Mouse (Mus musculus) testis, adult 2 months (tissue): ENCODE data around the gene Tbc1d4. TPM values are rescaled to one million over a fixed set of nuclear protein-coding genes. Genes with fewer than 3 reads are reported as not detected.

Experiments
- H3K27ac ChIP-seq: fragments of 200-500 bp; 2 replicates; pipeline ENCODE4 v1.5.1; 2012; ENCODE audit warnings: low read depth, low read length; ENCODE audit not compliant: control insufficient read depth, insufficient read depth
- H3K27me3 ChIP-seq: fragments of 200-500 bp; 2 replicates; pipeline ENCODE4 v1.6.1; 2012; ENCODE audit warnings: mild to moderate bottlenecking, low read length, moderate library complexity; ENCODE audit not compliant: control insufficient read depth, insufficient read depth
- H3K36me3 ChIP-seq: fragments of 200-500 bp; 2 replicates; pipeline ENCODE4 v1.6.1; 2012; ENCODE audit warnings: mild to moderate bottlenecking, low read length; ENCODE audit not compliant: control insufficient read depth, insufficient read depth
- H3K4me1 ChIP-seq: fragments of 200-500 bp; 2 replicates; pipeline ENCODE4 v1.6.1; 2012; ENCODE audit warnings: low read length; ENCODE audit not compliant: control insufficient read depth, insufficient read depth
- H3K4me3 ChIP-seq: fragments of 200-500 bp; 2 replicates; pipeline ENCODE4 v1.5.1; 2012; ENCODE audit warnings: low read depth, mild to moderate bottlenecking, low read length, moderate library complexity, mixed read lengths; ENCODE audit not compliant: control insufficient read depth
- CTCF ChIP-seq: fragments of 200-500 bp; IDR thresholded peaks from 2 replicates; pipeline ENCODE4 v1.5.1; 2012; ENCODE audit warnings: low read depth, mild to moderate bottlenecking, inconsistent platforms, low read length, moderate library complexity; ENCODE audit not compliant: control insufficient read depth, insufficient read depth, insufficient replicate concordance
- POLR2A ChIP-seq: fragments of 200-500 bp; IDR thresholded peaks from 2 replicates; pipeline ENCODE4 v1.6.1; 2012; ENCODE audit warnings: low read depth, mild to moderate bottlenecking, inconsistent platforms, low read length, moderate library complexity; ENCODE audit not compliant: control insufficient read depth
- polyA plus RNA-seq: library from polyadenylated mRNA; depleted of rRNA; stranded (reverse); fragments of >200 nt; gene quantifications from 2 replicates; pipeline ENCODE4 v1.2.3, GENCODE M21; 2012

Tbc1d4 gene
- polyA plus RNA-seq, 1 experiment: 2.2 TPM

DNA sequence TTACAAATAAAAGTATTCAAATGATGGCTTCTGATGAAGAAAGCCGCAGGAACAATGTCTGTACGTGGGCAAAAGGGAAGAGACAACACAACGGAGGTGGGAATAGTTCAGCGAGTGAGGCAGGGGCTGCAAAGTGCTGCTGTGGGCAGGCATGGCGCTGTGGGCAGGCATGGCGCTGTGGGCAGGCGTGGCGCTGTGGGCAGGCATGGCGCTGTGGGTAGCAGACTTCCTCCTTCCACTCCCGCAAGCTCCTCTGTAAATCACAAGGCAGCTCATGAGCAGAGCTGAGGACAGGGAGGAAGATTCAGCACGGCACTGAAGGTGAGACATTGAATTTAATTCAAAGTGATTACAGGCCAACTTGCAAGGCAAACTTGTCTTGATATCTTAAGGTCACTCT is 93.0 kb downstream of the Tbc1d4 start:
- Histone ChIP-seq H3K27ac (no peak overlapping the region), H3K27me3 (no peaks in the 10 kb centered on the region), H3K4me3 (no peak overlapping the region), H3K36me3 (no peaks in the 10 kb centered on the region), H3K4me1 (no peaks in the 10 kb centered on the region)
- TF ChIP-seq POLR2A: no peak
- no peak for TF ChIP-seq CTCF

- Histone ChIP-seq H3K4me3 (no peak overlapping the region), H3K27me3 (no peaks in the 10 kb centered on the region), H3K36me3 (no peaks in the 10 kb centered on the region), H3K27ac (no peak overlapping the region), H3K4me1 (no peaks in the 10 kb centered on the region)
- TF ChIP-seq POLR2A: no peak
- TF ChIP-seq CTCF: no peak
Measured at GRCm38 (mm10) chr14:101515271-101515670, 93.7 kb downstream of the Tbc1d4 start.

GRCm38 (mm10) chr14:101514557-101514971 is 94.4 kb downstream of the Tbc1d4 start:
- TF ChIP-seq POLR2A (no peak), CTCF (no peak)
- Histone ChIP-seq H3K27ac (no peak overlapping the region), H3K4me3 (no peak overlapping the region), H3K27me3 (no peaks in the 10 kb centered on the region), H3K4me1 (no peaks in the 10 kb centered on the region), H3K36me3 (no peaks in the 10 kb centered on the region)

DNA sequence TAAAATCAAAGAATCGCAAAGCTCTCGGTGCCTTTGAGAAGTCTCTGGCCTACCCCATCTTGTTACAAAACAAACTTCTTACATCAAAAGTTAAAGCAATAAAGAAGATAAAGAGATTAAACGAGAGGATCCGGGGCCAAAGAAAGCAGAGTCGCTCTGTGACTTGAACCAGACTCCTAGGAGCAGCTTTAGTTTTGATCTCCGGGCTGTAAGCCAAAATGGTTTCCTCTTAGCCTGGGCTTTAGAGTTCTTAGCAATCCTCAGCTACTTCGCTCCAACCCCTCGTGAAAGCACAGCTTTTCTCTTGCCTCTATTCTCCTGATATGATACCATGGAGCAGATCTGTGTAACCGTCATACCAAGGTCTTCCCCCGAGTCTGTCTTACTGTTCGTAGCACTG is 95.8 kb downstream of the Tbc1d4 start:
- TF ChIP-seq CTCF: no peak
- no peak for TF ChIP-seq POLR2A
- Histone ChIP-seq H3K4me3 (no peak overlapping the region), H3K4me1 (no peaks in the 10 kb centered on the region), H3K36me3 (no peaks in the 10 kb centered on the region), H3K27me3 (no peaks in the 10 kb centered on the region), H3K27ac (no peak overlapping the region)

DNA sequence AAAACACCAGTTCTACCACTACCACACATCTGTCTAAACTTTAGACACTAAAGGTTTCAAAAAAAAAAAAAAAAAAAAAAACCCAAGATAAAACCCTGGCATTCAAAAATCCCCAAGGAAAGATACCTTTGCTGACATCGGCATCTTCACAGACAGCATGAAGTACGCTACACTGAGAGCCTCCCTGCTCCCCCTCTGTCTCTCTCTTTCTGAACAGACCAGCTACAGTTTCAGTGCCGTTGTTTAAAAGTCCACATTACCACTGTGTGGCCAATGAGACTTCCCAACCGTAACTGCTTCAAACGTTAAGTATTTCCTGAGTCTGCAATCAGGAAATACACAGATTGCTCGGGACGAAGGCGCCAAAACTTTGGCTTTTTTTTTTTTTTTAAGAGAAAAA is 97.6 kb downstream of the Tbc1d4 start:
- Histone ChIP-seq H3K4me1 (peaks cover 3% of the 10 kb centered on the region; the same call in 1 of the 2 replicates), H3K36me3 (no peaks in the 10 kb centered on the region), H3K27ac (no peak overlapping the region), H3K27me3 (no peaks in the 10 kb centered on the region), H3K4me3 (no peak overlapping the region)
- TF ChIP-seq CTCF: no peak

GRCm38 (mm10) chr14:101510540-101511313 is 98.3 kb downstream of the Tbc1d4 start:
- peaks cover 3% of the 10 kb centered on the region; the same call in 1 of the 2 replicates for H3K4me1 ChIP-seq
- no peak overlapping the region for H3K4me3 ChIP-seq
- no peaks in the 10 kb centered on the region for H3K36me3 ChIP-seq
- TF ChIP-seq POLR2A (no peak), CTCF (no peak)
- no peak overlapping the region for H3K27ac ChIP-seq
- H3K27me3 ChIP-seq: no peaks in the 10 kb centered on the region

DNA sequence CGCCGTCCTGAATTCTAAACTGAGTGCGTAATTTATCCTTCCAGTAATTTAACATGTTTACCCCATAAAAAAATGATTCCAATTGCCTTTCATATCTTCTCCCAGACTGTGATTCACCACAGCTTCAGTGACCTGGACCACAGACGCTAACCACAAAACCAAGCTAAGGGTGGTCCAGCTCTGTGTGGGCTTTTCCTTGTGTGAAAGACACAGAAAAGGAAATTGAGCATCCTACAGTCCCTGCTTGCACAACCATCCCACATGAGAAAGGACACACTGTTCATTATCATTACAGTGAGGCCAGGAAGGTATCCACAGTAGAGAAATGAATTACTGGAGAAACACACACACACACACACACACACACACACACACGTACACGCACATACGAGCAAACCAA is 99.2 kb downstream of the Tbc1d4 start:
- Histone ChIP-seq H3K36me3 (no peaks in the 10 kb centered on the region), H3K4me1 (peaks cover 3% of the 10 kb centered on the region; the same call in 1 of the 2 replicates), H3K27ac (no peak overlapping the region), H3K4me3 (no peak overlapping the region), H3K27me3 (no peaks in the 10 kb centered on the region)
- TF ChIP-seq POLR2A: no peak
- no peak for TF ChIP-seq CTCF
